Mouse (Mus musculus) right cerebral cortex, postnatal 10 days (tissue): ENCODE data around the gene Cabp2.
"Not testable (repeated sequence)": the region's sequence is repeated elsewhere in the genome, so short reads cannot be mapped to it uniquely, and the experiment has no call there.

Source experiments
- DNase-seq, 2 experiments: peaks; one replicate each; pipeline ENCODE4 v3.0.0; 2021; ENCODE audit warnings: low spot score in 2 of 2

Cabp2 gene

GRCm38 (mm10) chr19:4101466-4101865, 20.1 kb downstream of the Cabp2 start:
- no peak for DNase-seq

- no peak for DNase-seq
These were observed 20.7 kb downstream of the Cabp2 start for GRCm38 (mm10) chr19:4102049-4102448.

GRCm38 (mm10) chr19:4102626-4103025, 21.2 kb downstream of the Cabp2 start:
- DNase-seq, result no peak

GRCm38 (mm10) chr19:4103294-4103693, 21.9 kb downstream of the Cabp2 start:
- DNase-seq, result no peak

GRCm38 (mm10) chr19:4103792-4104191, 22.4 kb downstream of the Cabp2 start:
- DNase-seq, result no peak

GRCm38 (mm10) chr19:4104675-4105194, 23.4 kb downstream of the Cabp2 start:
- no peak for DNase-seq

GRCm38 (mm10) chr19:4106654-4107053, 25.3 kb downstream of the Cabp2 start:
- DNase-seq, result no peak

GRCm38 (mm10) chr19:4108535-4108934, 27.2 kb downstream of the Cabp2 start:
- DNase-seq, result no peak

GRCm38 (mm10) chr19:4112063-4112960, 30.9 kb downstream of the Cabp2 start:
- no peak for DNase-seq

- peak; percentile 74 to 77 for DNase-seq
These were observed 31.9 kb downstream of the Cabp2 start for GRCm38 (mm10) chr19:4113186-4113805.

GRCm38 (mm10) chr19:4113806-4114230, 32.4 kb downstream of the Cabp2 start:
- no peak for DNase-seq

GRCm38 (mm10) chr19:4114551-4114950, 33.2 kb downstream of the Cabp2 start:
- DNase-seq, result no peak

GRCm38 (mm10) chr19:4115144-4115543, 33.8 kb downstream of the Cabp2 start:
- DNase-seq, result no peak

GRCm38 (mm10) chr19:4115816-4116215, 34.4 kb downstream of the Cabp2 start:
- no peak for DNase-seq

GRCm38 (mm10) chr19:4117006-4117405, 35.6 kb downstream of the Cabp2 start:
- no peak for DNase-seq

- no peak for DNase-seq
These were observed 37.0 kb downstream of the Cabp2 start for GRCm38 (mm10) chr19:4118350-4118749.

GRCm38 (mm10) chr19:4119716-4120487, 38.5 kb downstream of the Cabp2 start:
- DNase-seq, result peak in 1 of 2 experiments; percentile 29

GRCm38 (mm10) chr19:4120496-4120895, 39.1 kb downstream of the Cabp2 start:
- peak in 1 of 2 experiments; percentile 31 for DNase-seq

GRCm38 (mm10) chr19:4121097-4121805, 39.9 kb downstream of the Cabp2 start:
- DNase-seq, result peak; percentile 98 to 99

- not testable (repeated sequence) for DNase-seq
These were observed 40.5 kb downstream of the Cabp2 start for GRCm38 (mm10) chr19:4121896-4122295.
